Mouse (Mus musculus) lung, adult 2 months (tissue): ENCODE results near the gene Gm13276. TPM values are rescaled to one million over a fixed set of nuclear protein-coding genes. Genes with fewer than 3 reads are reported as not detected.
A peak's percentile ranks its signal among the peaks of the same experiment; 100 is the strongest.
"Not testable (repeated sequence)": the region's sequence is repeated elsewhere in the genome, so short reads cannot be mapped to it uniquely, and the experiment has no call there.

ENCODE experiments used
- DNase-seq: peaks from one replicate; pipeline ENCODE4 v3.0.0; 2022
- H3K4me1 ChIP-seq: fragments of 200-500 bp; 2 replicates; pipeline ENCODE4 v1.6.1; 2011; ENCODE audit warnings: low read length; ENCODE audit not compliant: control insufficient read depth, insufficient read depth
- H3K4me3 ChIP-seq: fragments of 200-500 bp; replicated peaks from 2 replicates; pipeline ENCODE3; 2011; ENCODE audit warnings: low read depth, mild to moderate bottlenecking, control low read depth, low read length; ENCODE audit errors: extremely low read depth
- CTCF ChIP-seq: fragments of 200-500 bp; IDR thresholded peaks from 2 replicates; pipeline ENCODE4 v1.5.1; 2011; ENCODE audit warnings: mild to moderate bottlenecking, low read length, control low read depth; ENCODE audit not compliant: insufficient read depth
- POLR2A ChIP-seq: fragments of 200-500 bp; IDR thresholded peaks from 2 replicates; pipeline ENCODE4 v1.6.1; 2011; ENCODE audit warnings: low read depth, mild to moderate bottlenecking, control low read depth, low read length, borderline replicate concordance; ENCODE audit errors: extremely low read depth
- WGBS: fragments of 180-500 bp; shearing (Covaris S2); methylation state at CpG from one replicate; pipeline ENCODE4 v1.1.7; 2018; 5-methylcytosine and 5-hydroxymethylcytosine counted together
- polyA plus RNA-seq: library from polyadenylated mRNA; depleted of rRNA; stranded (reverse); fragments of >200 nt; gene quantifications from 2 replicates; pipeline ENCODE4 v1.2.3, GENCODE M21; 2012; rRNA removed

The Gm13276 gene
- not detected in 2 replicates for polyA plus RNA-seq

- DNase-seq, H3K4me3 ChIP-seq, H3K4me1 ChIP-seq: not testable (repeated sequence)
- no CpG with 5 or more reads among the region's 27 CpGs for WGBS
These were observed at the start of gene Gm13276 for GRCm38 (mm10) chr4:88785409-88785808. Gm13276 (plus strand) TSS chr4:88785709.

- DNase-seq: peak; percentile 74
- peak; percentile 91 for TF ChIP-seq CTCF
- TF ChIP-seq POLR2A: no peak
These were observed 47.0 kb upstream of the Gm13276 start for GRCm38 (mm10) chr4:88738480-88738879.

GRCm38 (mm10) chr4:88739036-88739435 lies 46.5 kb upstream of the Gm13276 start:
- no peak for TF ChIP-seq POLR2A
- TF ChIP-seq CTCF: no peak
- no peaks in the 10 kb centered on the region for H3K4me1 ChIP-seq
- H3K4me3 ChIP-seq: no peak overlapping the region
- WGBS: 83% methylated on average over 6 of the region's 6 CpGs
- no peak for DNase-seq

More at GRCm38 (mm10) chr4:88738480-88738879, 47.0 kb upstream of the Gm13276 start:
- WGBS: 0% methylated on average over 2 of the region's 2 CpGs
- Histone ChIP-seq H3K4me1 (no peaks in the 10 kb centered on the region), H3K4me3 (no peak overlapping the region)

GRCm38 (mm10) chr4:88741426-88741825 lies 44.1 kb upstream of the Gm13276 start:
- 76% methylated on average over 4 of the region's 4 CpGs for WGBS
- no peak for TF ChIP-seq CTCF
- TF ChIP-seq POLR2A: no peak

GRCm38 (mm10) chr4:88742771-88743371 lies 42.6 kb upstream of the Gm13276 start:
- Histone ChIP-seq H3K4me3 (no peak overlapping the region), H3K4me1 (no peaks in the 10 kb centered on the region)
- no peak for DNase-seq
- WGBS: 60% methylated on average over 7 of the region's 7 CpGs
- TF ChIP-seq CTCF: no peak
- TF ChIP-seq POLR2A: no peak

More at GRCm38 (mm10) chr4:88741426-88741825, 44.1 kb upstream of the Gm13276 start:
- no peak for DNase-seq
- Histone ChIP-seq H3K4me1 (no peaks in the 10 kb centered on the region), H3K4me3 (no peak overlapping the region)

- TF ChIP-seq POLR2A (no peak), CTCF (peak; percentile 37; the same call in 1 of the 2 replicates)
- no peaks in the 10 kb centered on the region for H3K4me1 ChIP-seq
- DNase-seq: no peak
- H3K4me3 ChIP-seq: no peak overlapping the region
- 63% methylated on average over 3 of the region's 3 CpGs for WGBS
These were observed 41.3 kb upstream of the Gm13276 start for GRCm38 (mm10) chr4:88744207-88744606.

- TF ChIP-seq CTCF: no peak
- TF ChIP-seq POLR2A: no peak
- no peak overlapping the region for H3K4me3 ChIP-seq
- H3K4me1 ChIP-seq: no peaks in the 10 kb centered on the region
- no peak for DNase-seq
- WGBS: 67% methylated on average over 6 of the region's 6 CpGs
These were observed 35.6 kb upstream of the Gm13276 start for GRCm38 (mm10) chr4:88749926-88750325.

GRCm38 (mm10) chr4:88754818-88755340 lies 30.6 kb upstream of the Gm13276 start, which contains the start of gene Gm13271:
Gm13271 (plus strand) TSS chr4:88754868.
- not testable (repeated sequence) for H3K4me1 ChIP-seq, H3K4me3 ChIP-seq
- peak; percentile 66 for DNase-seq
- 75% methylated on average over 15 of the region's 15 CpGs for WGBS

GRCm38 (mm10) chr4:88756581-88757513 lies 28.7 kb upstream of the Gm13276 start:
- WGBS: 8% methylated on average over 28 of the region's 31 CpGs

More at GRCm38 (mm10) chr4:88756581-88757513, 28.7 kb upstream of the Gm13276 start:
- peak; percentile 47 for DNase-seq
- H3K4me3 ChIP-seq: peak overlapping the region; percentile 89
- TF ChIP-seq POLR2A: peak; percentile 46; the same call in 1 of the 2 replicates
- not testable (repeated sequence) for H3K4me1 ChIP-seq
